Mouse (Mus musculus) midbrain, embryonic 15.5 days (tissue): Measurements from ENCODE around the gene Klhl30. TPM values are rescaled to one million over a fixed set of nuclear protein-coding genes. Genes with fewer than 3 reads are reported as not detected.

ENCODE experiments used
- ATAC-seq: fragments of 200-750 bp; cut with Nextera tagmentation; replicated peaks from 2 replicates; pipeline ENCODE4 v1.8.0; 2017; ENCODE audit warnings: moderate TSS enrichment
- H3K27ac ChIP-seq: fragments of 300-500 bp; sonication (generic); 2 replicates; pipeline ENCODE4 v1.5.1; 2015; ENCODE audit warnings: mild to moderate bottlenecking, inconsistent platforms
- H3K27me3 ChIP-seq: fragments of 300-500 bp; sonication (generic); replicated peaks from 2 replicates; pipeline ENCODE4 v1.6.1; 2015; ENCODE audit warnings: inconsistent platforms
- H3K36me3 ChIP-seq: fragments of 300-500 bp; sonication (generic); replicated peaks from 2 replicates; pipeline ENCODE4 v1.6.1; 2015; ENCODE audit warnings: inconsistent platforms
- H3K4me1 ChIP-seq: fragments of 300-500 bp; sonication (generic); 2 replicates; pipeline ENCODE4 v1.6.1; 2015; ENCODE audit warnings: inconsistent platforms
- H3K4me2 ChIP-seq: fragments of 300-500 bp; sonication (generic); 2 replicates; pipeline ENCODE4 v1.6.1; 2015; ENCODE audit warnings: inconsistent platforms, mild to moderate bottlenecking, moderate library complexity
- H3K4me3 ChIP-seq: fragments of 300-500 bp; sonication (generic); 2 replicates; pipeline ENCODE4 v1.5.1; 2015; ENCODE audit warnings: mild to moderate bottlenecking, inconsistent platforms
- H3K9ac ChIP-seq: fragments of 300-500 bp; sonication (generic); 2 replicates; pipeline ENCODE4 v1.6.1; 2015; ENCODE audit warnings: mild to moderate bottlenecking, inconsistent platforms
- H3K9me3 ChIP-seq: fragments of 300-500 bp; sonication (generic); 2 replicates; pipeline ENCODE4 v1.6.1; 2016; ENCODE audit warnings: inconsistent platforms
- WGBS: fragments of 180-500 bp; shearing (Covaris S2); methylation state at CpG from one replicate; pipeline ENCODE4 v1.1.7; 2015; ENCODE audit warnings: mixed read lengths; 5-methylcytosine and 5-hydroxymethylcytosine counted together
- polyA plus RNA-seq: library from polyadenylated mRNA; unstranded; fragments of >200 nt; fragmentation: Nextera tagmentation; extraction: Ambion mirVana; gene quantifications from 2 replicates; pipeline ENCODE4 v1.2.1, GENCODE M21; 2015

Klhl30 gene
- 0.09 and 0.10 TPM in 2 replicates for polyA plus RNA-seq

DNA sequence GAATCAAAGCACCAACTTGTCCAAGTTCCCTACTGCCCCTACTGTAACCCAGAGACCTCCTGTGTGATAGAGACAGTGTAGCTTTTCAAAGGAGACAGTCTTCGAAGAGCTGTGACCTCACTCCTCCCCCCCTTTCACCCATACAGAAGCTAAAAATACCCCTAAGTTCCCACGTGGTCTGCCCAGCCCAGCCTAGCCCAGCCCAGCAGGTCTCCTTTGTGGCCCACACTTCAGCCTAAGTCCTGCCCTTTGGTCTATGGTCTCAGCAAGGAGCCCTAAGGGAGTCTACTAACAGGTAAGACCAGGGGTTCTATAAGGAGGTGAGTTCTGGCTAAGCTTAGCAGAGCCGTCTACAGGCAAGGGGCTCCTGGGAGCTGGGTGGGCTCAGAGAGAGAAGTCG lies at the start of gene Klhl30:
TSS of gene Klhl30 (plus strand) at position 176 of the 400 bp plus-strand sequence.
- Histone ChIP-seq H3K36me3 (no peaks in the 10 kb centered on the region), H3K4me3 (no peak within 1 kb of the TSS), H3K9me3 (no peaks in the 10 kb centered on the region), H3K9ac (no peak within 1 kb of the TSS), H3K27ac (no peak within 1 kb of the TSS), H3K4me2 (no peak within 1 kb of the TSS), H3K4me1 (no peaks in the 10 kb centered on the region), H3K27me3 (peaks cover 11% of the 10 kb centered on the region)
- 64% methylated on average over 4 of the region's 4 CpGs for WGBS
- ATAC-seq, result no peak

DNA sequence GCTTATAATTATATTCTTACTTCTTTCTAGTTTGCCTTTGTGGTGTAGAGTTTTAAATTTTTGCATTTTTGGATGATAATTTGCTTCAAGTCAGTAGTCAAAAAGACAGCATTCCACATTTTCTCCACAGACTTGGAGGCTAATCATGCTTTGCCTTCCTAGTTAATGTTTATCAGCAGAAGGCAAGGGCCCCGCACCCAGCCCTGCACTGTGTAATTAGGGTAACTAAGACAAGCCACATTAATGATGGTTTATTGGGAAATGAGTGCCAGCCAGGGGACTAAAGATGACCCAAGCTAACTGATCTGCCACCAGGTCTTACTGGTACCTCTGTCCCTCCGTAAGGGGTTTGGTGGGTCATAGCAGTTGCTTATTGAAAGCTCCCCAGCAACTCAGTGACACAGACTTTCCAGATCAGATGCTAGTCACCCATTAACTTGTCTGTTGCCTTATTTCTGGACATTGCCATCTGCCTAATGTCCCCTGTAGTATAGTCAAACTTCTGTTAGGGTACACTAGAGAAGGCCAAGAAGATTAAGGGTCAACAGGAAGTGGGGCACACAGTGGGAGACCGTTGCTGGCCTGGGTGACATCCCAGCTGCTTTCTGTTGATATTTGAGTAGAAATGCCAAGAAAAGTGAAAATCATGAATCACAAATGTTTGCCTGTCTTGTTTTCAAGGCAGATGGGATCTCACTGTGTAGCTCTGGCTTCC lies 49.5 kb upstream of the Klhl30 start:
- no peak for ATAC-seq
- WGBS, result 86% methylated on average over 3 of the region's 3 CpGs
- H3K27ac ChIP-seq, result no peak overlapping the region
- H3K9me3 ChIP-seq, result no peaks in the 10 kb centered on the region
- H3K36me3 ChIP-seq, result no peaks in the 10 kb centered on the region
- no peak overlapping the region for H3K4me3 ChIP-seq
- no peak overlapping the region for H3K9ac ChIP-seq
- H3K4me1 ChIP-seq, result peaks cover 10% of the 10 kb centered on the region
- no peak overlapping the region for H3K4me2 ChIP-seq
- H3K27me3 ChIP-seq, result no peaks in the 10 kb centered on the region

DNA sequence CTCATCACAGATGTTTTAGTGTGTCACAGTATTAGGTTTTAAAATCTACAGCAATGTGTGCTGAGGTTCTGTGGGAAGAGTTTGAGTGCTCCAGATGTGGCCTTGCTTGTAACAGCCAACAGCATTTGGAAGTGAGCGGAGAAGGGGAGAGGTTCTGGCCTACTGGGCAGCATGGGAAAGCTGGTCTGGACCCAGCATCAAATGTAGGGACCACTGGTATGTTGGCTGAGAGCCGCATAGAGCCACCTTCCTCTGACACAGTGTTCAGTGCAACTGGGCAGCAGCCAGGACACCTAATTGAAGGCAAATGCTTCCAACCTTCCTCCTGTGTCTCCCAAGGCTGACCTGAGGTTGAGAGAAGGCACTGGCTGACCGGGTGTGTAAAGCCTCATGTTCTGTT lies 48.8 kb upstream of the Klhl30 start:
- 93% methylated on average over 3 of the region's 3 CpGs for WGBS
- Histone ChIP-seq H3K9me3 (no peaks in the 10 kb centered on the region), H3K4me1 (peaks cover 10% of the 10 kb centered on the region), H3K27me3 (no peaks in the 10 kb centered on the region), H3K9ac (no peak overlapping the region), H3K27ac (no peak overlapping the region), H3K36me3 (peaks cover 2% of the 10 kb centered on the region; the same call in 1 of the 2 replicates), H3K4me3 (no peak overlapping the region), H3K4me2 (no peak overlapping the region)
- ATAC-seq, result no peak

GRCm38 (mm10) chr1:91304621-91305020 lies 46.2 kb upstream of the Klhl30 start:
- H3K27me3 ChIP-seq, result no peaks in the 10 kb centered on the region
- H3K9ac ChIP-seq, result no peak overlapping the region
- no peaks in the 10 kb centered on the region for H3K9me3 ChIP-seq
- peaks cover 9% of the 10 kb centered on the region; the same call in 1 of the 2 replicates for H3K36me3 ChIP-seq
- no peak for ATAC-seq
- H3K27ac ChIP-seq, result no peak overlapping the region
- WGBS, result 94% methylated on average over 4 of the region's 4 CpGs
- no peaks in the 10 kb centered on the region for H3K4me1 ChIP-seq
- H3K4me3 ChIP-seq, result no peak overlapping the region
- no peak overlapping the region for H3K4me2 ChIP-seq

- Histone ChIP-seq H3K9me3 (no peaks in the 10 kb centered on the region), H3K4me1 (no peaks in the 10 kb centered on the region), H3K27ac (no peak overlapping the region), H3K4me3 (no peak overlapping the region), H3K27me3 (no peaks in the 10 kb centered on the region), H3K4me2 (no peak overlapping the region), H3K36me3 (peaks cover 9% of the 10 kb centered on the region; the same call in 1 of the 2 replicates), H3K9ac (no peak overlapping the region)
- ATAC-seq, result no peak
- 95% methylated on average over 13 of the region's 13 CpGs for WGBS
These were observed 41.3 kb upstream of the Klhl30 start for GRCm38 (mm10) chr1:91309366-91310085.

GRCm38 (mm10) chr1:91312273-91312672 lies 38.5 kb upstream of the Klhl30 start:
- H3K4me3 ChIP-seq, result no peak overlapping the region
- WGBS, result 95% methylated on average over 4 of the region's 4 CpGs
- no peak overlapping the region for H3K4me2 ChIP-seq
- no peak for ATAC-seq
- H3K27me3 ChIP-seq, result no peaks in the 10 kb centered on the region
- no peaks in the 10 kb centered on the region for H3K4me1 ChIP-seq
- peaks cover 5% of the 10 kb centered on the region; the same call in 1 of the 2 replicates for H3K36me3 ChIP-seq
- H3K9me3 ChIP-seq, result no peaks in the 10 kb centered on the region
- H3K27ac ChIP-seq, result no peak overlapping the region
- H3K9ac ChIP-seq, result no peak overlapping the region

DNA sequence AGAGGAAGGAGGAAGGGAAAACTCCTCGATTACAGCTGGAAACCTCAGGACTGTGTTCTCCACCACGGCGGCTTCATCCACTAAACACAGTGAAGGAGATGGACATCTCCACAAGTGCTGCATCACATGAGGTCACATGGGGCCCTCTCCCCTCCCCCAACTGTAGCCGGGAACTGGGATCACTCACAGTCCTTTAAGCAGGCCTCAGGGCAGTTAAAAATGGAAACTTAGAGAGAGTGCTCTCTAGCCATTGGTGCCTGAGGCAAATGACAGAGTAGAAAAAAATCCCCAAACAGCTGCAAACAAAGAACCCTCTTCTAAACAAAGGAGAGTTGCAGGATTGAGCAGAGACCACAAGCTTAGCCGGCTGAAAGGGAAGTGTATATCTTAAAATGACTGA lies 37.6 kb upstream of the Klhl30 start:
- no peak for ATAC-seq
- no peak overlapping the region for H3K4me3 ChIP-seq
- 39% methylated on average over 5 of the region's 5 CpGs for WGBS
- 0 out of 2 replicates have a peak overlapping the region, but pooled peaks have one; percentile 22 for H3K27ac ChIP-seq
- no peak overlapping the region for H3K4me2 ChIP-seq
- H3K9ac ChIP-seq, result no peak overlapping the region
- H3K4me1 ChIP-seq, result no peaks in the 10 kb centered on the region
- H3K27me3 ChIP-seq, result no peaks in the 10 kb centered on the region
- peaks cover 4% of the 10 kb centered on the region; the same call in 1 of the 2 replicates for H3K36me3 ChIP-seq
- no peaks in the 10 kb centered on the region for H3K9me3 ChIP-seq

DNA sequence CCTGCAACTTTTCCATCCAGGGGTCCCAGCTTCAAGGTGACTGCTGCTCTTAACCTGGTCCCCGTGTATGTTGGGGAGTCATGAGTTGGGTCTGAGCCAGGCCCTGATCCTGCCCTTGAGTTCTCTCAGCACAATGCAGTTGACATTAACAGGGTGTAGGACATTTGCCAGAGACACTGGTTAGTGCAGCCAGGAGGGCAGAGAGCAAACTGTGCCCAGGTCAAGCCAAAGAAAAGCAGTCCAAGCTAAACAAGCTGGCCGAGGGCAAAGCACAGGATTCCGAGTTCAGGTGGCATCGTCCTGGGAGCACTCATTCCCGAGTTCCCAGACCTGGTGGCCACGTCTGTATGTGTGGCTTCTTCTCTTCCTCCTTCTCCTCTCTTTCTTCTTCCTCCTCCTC lies 33.2 kb upstream of the Klhl30 start:
- Histone ChIP-seq H3K9me3 (no peaks in the 10 kb centered on the region), H3K4me3 (no peak overlapping the region), H3K4me2 (no peak overlapping the region), H3K4me1 (no peaks in the 10 kb centered on the region), H3K27me3 (no peaks in the 10 kb centered on the region), H3K36me3 (no peaks in the 10 kb centered on the region), H3K27ac (no peak overlapping the region), H3K9ac (no peak overlapping the region)
- no peak for ATAC-seq
- WGBS, result 93% methylated on average over 6 of the region's 6 CpGs

GRCm38 (mm10) chr1:91321760-91322438 lies 28.9 kb upstream of the Klhl30 start, which contains the start of gene Espnl:
Gene Espnl (plus strand): TSS chr1:91322075.
- Histone ChIP-seq H3K4me3 (no peak within 1 kb of the TSS), H3K9ac (no peak within 1 kb of the TSS), H3K27me3 (no peaks in the 10 kb centered on the region), H3K9me3 (no peaks in the 10 kb centered on the region), H3K36me3 (no peaks in the 10 kb centered on the region), H3K4me1 (no peaks in the 10 kb centered on the region), H3K4me2 (no peak within 1 kb of the TSS), H3K27ac (no peak within 1 kb of the TSS)
- 80% methylated on average over 19 of the region's 19 CpGs for WGBS
- ATAC-seq, result no peak

- H3K4me1 ChIP-seq, result no peaks in the 10 kb centered on the region
- H3K9me3 ChIP-seq, result no peaks in the 10 kb centered on the region
- no peak for ATAC-seq
- no peaks in the 10 kb centered on the region for H3K36me3 ChIP-seq
- H3K4me2 ChIP-seq, result no peak overlapping the region
- no peak overlapping the region for H3K4me3 ChIP-seq
- WGBS, result 92% methylated on average over 2 of the region's 2 CpGs
- no peak overlapping the region for H3K27ac ChIP-seq
- H3K27me3 ChIP-seq, result no peaks in the 10 kb centered on the region
- no peak overlapping the region for H3K9ac ChIP-seq
These were observed 26.2 kb upstream of the Klhl30 start for GRCm38 (mm10) chr1:91324646-91325045.

GRCm38 (mm10) chr1:91325488-91326042 lies 25.3 kb upstream of the Klhl30 start:
- Histone ChIP-seq H3K9me3 (no peaks in the 10 kb centered on the region), H3K27ac (no peak overlapping the region), H3K36me3 (no peaks in the 10 kb centered on the region), H3K4me1 (no peaks in the 10 kb centered on the region), H3K27me3 (no peaks in the 10 kb centered on the region), H3K9ac (no peak overlapping the region), H3K4me3 (no peak overlapping the region), H3K4me2 (no peak overlapping the region)
- no peak for ATAC-seq
- 74% methylated on average over 4 of the region's 4 CpGs for WGBS

DNA sequence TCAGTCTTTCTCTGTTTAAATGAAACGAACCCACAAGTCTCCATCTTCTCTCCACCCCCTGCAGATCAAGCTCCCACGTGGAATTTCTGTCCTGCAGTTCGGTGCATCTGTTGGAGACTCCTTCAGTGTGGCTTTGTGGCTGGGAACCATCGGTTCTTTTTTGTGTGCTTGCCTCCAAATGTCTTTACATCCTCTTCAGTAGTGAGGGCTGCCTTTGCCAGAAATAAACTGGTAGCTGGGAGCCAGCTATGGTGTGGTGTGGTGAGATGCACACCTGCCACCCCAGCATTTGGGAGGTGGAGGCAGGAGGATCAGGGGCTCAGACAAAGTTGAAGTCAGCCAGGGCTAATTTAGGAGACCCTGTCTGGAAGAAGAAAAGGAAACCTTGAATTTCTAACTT lies 18.7 kb upstream of the Klhl30 start:
- H3K4me2 ChIP-seq, result no peak overlapping the region
- no peaks in the 10 kb centered on the region for H3K36me3 ChIP-seq
- ATAC-seq, result no peak
- H3K9me3 ChIP-seq, result no peaks in the 10 kb centered on the region
- no peak overlapping the region for H3K27ac ChIP-seq
- H3K4me3 ChIP-seq, result no peak overlapping the region
- H3K27me3 ChIP-seq, result no peaks in the 10 kb centered on the region
- no peak overlapping the region for H3K9ac ChIP-seq
- 42% methylated on average over 4 of the region's 4 CpGs for WGBS
- H3K4me1 ChIP-seq, result no peaks in the 10 kb centered on the region
